ENCODE assay signal across 25 mouse cellular contexts in the genomic region with DNA sequence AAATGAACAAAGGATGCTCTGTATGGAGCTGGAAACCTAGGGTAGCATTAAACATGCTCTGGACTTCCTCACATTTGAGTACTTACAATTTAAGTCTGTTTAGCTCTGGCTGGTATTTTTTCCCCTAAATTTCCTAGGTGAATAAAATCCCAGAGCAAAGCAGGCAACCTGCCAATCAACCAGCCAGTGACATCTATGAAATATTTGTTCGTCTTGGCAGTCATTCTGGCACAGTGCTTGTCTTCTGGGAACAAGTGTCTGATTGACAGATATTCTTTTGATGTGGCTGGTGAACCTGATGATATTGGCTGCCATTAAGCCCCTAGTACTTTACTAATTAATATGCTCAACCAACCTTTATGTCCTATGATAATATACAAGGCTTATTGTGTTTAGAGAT.
A peak's percentile ranks its signal among the peaks of the same experiment; 100 is the strongest.
DNase-seq lines count a peak whose midpoint lies in the region; ATAC-seq and TF ChIP-seq lines count a peak whose summit lies in the region.
"Had no signal": no experiment of that assay in that cellular context is flagged by ENCODE, and none has a peak within 500 bp of the region (broad histone marks: within the 10 kb centered on the region; RNA-seq: fewer than 3 reads in every experiment).

No protein-coding gene starts in this region.

- TF ChIP-seq POLR2A in cerebellum, adult 2 months (IDR thresholded peaks at IDR 0.05; ENCODE audit: borderline replicate concordance, insufficient read depth, low read length) = no peak

- no peak for ATAC-seq in hindbrain, postnatal 0 days
- no peak for ATAC-seq in midbrain, postnatal 0 days (ENCODE audit: low FRiP score)
- ATAC-seq in midbrain, embryonic 15.5 days (replicated peaks) = no peak
- ATAC-seq: CD4-positive, CD25-positive, alpha-beta regulatory T cell, adult 4 months; inflammation-experienced regulatory T-cells, adult 6 months; liver, embryonic 12.5 days; Patski had no signal

- H3K36me3 ChIP-seq in hindbrain, postnatal 0 days (ENCODE audit: insufficient read depth, low read length) = no peaks in the 10 kb centered on the region
- no peaks in the 10 kb centered on the region for H3K36me3 ChIP-seq in hindbrain, embryonic 10.5 days
- no peaks in the 10 kb centered on the region for H3K36me3 ChIP-seq in midbrain, postnatal 0 days (ENCODE audit: insufficient read depth, low read length)
- no peaks in the 10 kb centered on the region for H3K36me3 ChIP-seq in midbrain, embryonic 15.5 days (replicated peaks)
- H3K36me3 ChIP-seq: forebrain, embryonic 10.5 days; hindbrain, embryonic 13.5 days; limb, embryonic 12.5 days; liver, embryonic 12.5 days; midbrain, embryonic 10.5 days; stomach, embryonic 15.5 days had no signal

- no peak overlapping the region for H3K4me3 ChIP-seq in cerebellum, adult 2 months (replicated peaks; ENCODE audit: insufficient read depth, low read depth, low read length)
- H3K4me3 ChIP-seq in hindbrain, postnatal 0 days (ENCODE audit: low read length) = no peak overlapping the region
- no peak overlapping the region for H3K4me3 ChIP-seq in hindbrain, embryonic 10.5 days
- H3K4me3 ChIP-seq in midbrain, postnatal 0 days (ENCODE audit: low read depth, low read length) = no peak overlapping the region
- H3K4me3 ChIP-seq in midbrain, embryonic 15.5 days = no peak overlapping the region
- H3K4me3 ChIP-seq: forebrain, embryonic 10.5 days; gastrocnemius, adult 2 months; hindbrain, embryonic 13.5 days; limb, embryonic 12.5 days; liver, embryonic 12.5 days; midbrain, embryonic 10.5 days; stomach, embryonic 15.5 days had no signal

- H3K9me3 ChIP-seq in hindbrain, postnatal 0 days (ENCODE audit: low read length) = no peaks in the 10 kb centered on the region
- no peaks in the 10 kb centered on the region for H3K9me3 ChIP-seq in hindbrain, embryonic 10.5 days
- H3K9me3 ChIP-seq in midbrain, postnatal 0 days (ENCODE audit: low read length) = no peaks in the 10 kb centered on the region
- H3K9me3 ChIP-seq in midbrain, embryonic 15.5 days = no peaks in the 10 kb centered on the region
- H3K9me3 ChIP-seq: forebrain, embryonic 10.5 days; hindbrain, embryonic 13.5 days; limb, embryonic 12.5 days; liver, embryonic 12.5 days; midbrain, embryonic 10.5 days; stomach, embryonic 15.5 days had no signal

- H3K27me3 ChIP-seq in cerebellum, adult 2 months (ENCODE audit: control insufficient read depth, insufficient read depth, low read length) = no peaks in the 10 kb centered on the region
- no peaks in the 10 kb centered on the region for H3K27me3 ChIP-seq in hindbrain, postnatal 0 days (ENCODE audit: insufficient read depth, low read length)
- no peaks in the 10 kb centered on the region for H3K27me3 ChIP-seq in hindbrain, embryonic 10.5 days (ENCODE audit: insufficient read depth, poor library complexity, severe bottlenecking)
- no peaks in the 10 kb centered on the region for H3K27me3 ChIP-seq in midbrain, postnatal 0 days (ENCODE audit: insufficient read depth, low read length)
- no peaks in the 10 kb centered on the region for H3K27me3 ChIP-seq in midbrain, embryonic 15.5 days (replicated peaks)
- H3K27me3 ChIP-seq: hindbrain, embryonic 13.5 days; limb, embryonic 12.5 days; liver, embryonic 12.5 days; stomach, embryonic 15.5 days had no signal

- no peak overlapping the region for H3K4me2 ChIP-seq in hindbrain, postnatal 0 days (ENCODE audit: low read depth, low read length)
- H3K4me2 ChIP-seq in midbrain, postnatal 0 days (ENCODE audit: low read depth, low read length, poor library complexity, severe bottlenecking) = no peak overlapping the region
- no peak overlapping the region for H3K4me2 ChIP-seq in midbrain, embryonic 15.5 days
- H3K4me2 ChIP-seq: hindbrain, embryonic 13.5 days; limb, embryonic 12.5 days; liver, embryonic 12.5 days; stomach, embryonic 15.5 days had no signal

- 9% methylated on average over 1 of the region's 1 CpGs for WGBS in cerebellum, adult 2 months
- WGBS in hindbrain, postnatal 0 days = 44% methylated on average over 1 of the region's 1 CpGs
- WGBS in hindbrain, embryonic 10.5 days = 71% methylated on average over 1 of the region's 1 CpGs
- WGBS in midbrain, postnatal 0 days = 29% methylated on average over 1 of the region's 1 CpGs
- WGBS in midbrain, embryonic 15.5 days = 54% methylated on average over 1 of the region's 1 CpGs

- H3K9ac ChIP-seq in hindbrain, postnatal 0 days (replicated peaks; ENCODE audit: low read length) = no peak overlapping the region
- H3K9ac ChIP-seq in midbrain, postnatal 0 days (replicated peaks; ENCODE audit: low read length, poor library complexity, severe bottlenecking) = no peak overlapping the region
- H3K9ac ChIP-seq in midbrain, embryonic 15.5 days = no peak overlapping the region
- H3K9ac ChIP-seq: hindbrain, embryonic 13.5 days; limb, embryonic 12.5 days; liver, embryonic 12.5 days; stomach, embryonic 15.5 days had no signal

- no peak for TF ChIP-seq CTCF in cerebellum, adult 2 months (IDR thresholded peaks at IDR 0.05; ENCODE audit: borderline replicate concordance, insufficient read depth, low read depth, low read length)
- TF ChIP-seq CTCF in hindbrain, postnatal 0 days (IDR thresholded peaks at IDR 0.05; ENCODE audit: low read depth) = no peak
- no peak for TF ChIP-seq CTCF in midbrain, postnatal 0 days (IDR thresholded peaks at IDR 0.05)

- peak; percentile 0 for DNase-seq in cerebellum, adult 9-10 months
- no peak for DNase-seq in cerebellum, adult 2 months
- DNase-seq in hindbrain, postnatal 0 days (ENCODE audit: low spot score) = peak; percentile 5
- DNase-seq in hindbrain, embryonic 10.5 days (ENCODE audit: low spot score) = no peak
- peak; percentile 3 for DNase-seq in midbrain, postnatal 0 days (ENCODE audit: low spot score)
- peak; percentile 3 to 10 for DNase-seq in layer of hippocampus, postnatal 10 days (ENCODE audit: low spot score in 2 of 2)
- no peak for DNase-seq in MN1 (ENCODE audit: low spot score)
- DNase-seq: adrenal gland, adult 2 months; gastrocnemius, adult 2 months; kidney, adult 18-20 months; kidney, postnatal 10 days; lung, adult 18-20 months; lung, postnatal 10 days; right cerebral cortex, postnatal 25 days; thymus, postnatal 36 days had no signal

- H3K4me1 ChIP-seq in cerebellum, adult 2 months (ENCODE audit: control insufficient read depth, insufficient read depth, low read length) = no peaks in the 10 kb centered on the region
- no peaks in the 10 kb centered on the region for H3K4me1 ChIP-seq in hindbrain, postnatal 0 days (ENCODE audit: insufficient read depth, low read length)
- no peaks in the 10 kb centered on the region for H3K4me1 ChIP-seq in hindbrain, embryonic 10.5 days (replicated peaks)
- no peaks in the 10 kb centered on the region for H3K4me1 ChIP-seq in midbrain, postnatal 0 days (ENCODE audit: insufficient read depth, low read length)
- no peaks in the 10 kb centered on the region for H3K4me1 ChIP-seq in midbrain, embryonic 15.5 days
- H3K4me1 ChIP-seq: forebrain, embryonic 10.5 days; hindbrain, embryonic 13.5 days; limb, embryonic 12.5 days; liver, embryonic 12.5 days; midbrain, embryonic 10.5 days; stomach, embryonic 15.5 days had no signal

- H3K27ac ChIP-seq in cerebellum, adult 2 months (ENCODE audit: insufficient read depth, low read length) = no peak overlapping the region
- H3K27ac ChIP-seq in hindbrain, postnatal 0 days = no peak overlapping the region
- H3K27ac ChIP-seq in hindbrain, embryonic 10.5 days = no peak overlapping the region
- no peak overlapping the region for H3K27ac ChIP-seq in midbrain, postnatal 0 days (ENCODE audit: low read depth, low read length)
- H3K27ac ChIP-seq in midbrain, embryonic 15.5 days = no peak overlapping the region
- H3K27ac ChIP-seq: forebrain, embryonic 10.5 days; gastrocnemius, adult 2 months; hindbrain, embryonic 13.5 days; limb, embryonic 12.5 days; liver, embryonic 12.5 days; midbrain, embryonic 10.5 days; stomach, embryonic 15.5 days had no signal

Comparison
In these comparisons a context has a peak if more than half of its experiments do, and no peak if none do; other contexts are left out.
1. DNase-seq: peak in cerebellum, adult 9-10 months (single experiment), hindbrain, postnatal 0 days (single experiment), midbrain, postnatal 0 days (single experiment) and layer of hippocampus, postnatal 10 days (2 of 2); none in cerebellum, adult 2 months (0 of 2), hindbrain, embryonic 10.5 days (single experiment) and MN1 (single experiment).